Mouse (Mus musculus) megakaryocyte, embryonic 14.5 days (primary cell): ENCODE measurements around the gene Arhgap9.

ENCODE experiments used
- FLI1 ChIP-seq: IDR thresholded peaks from 2 replicates; pipeline ENCODE4 v1.6.1; 2012; ENCODE audit warnings: low read length, inconsistent platforms, mixed read lengths
- GATA1 ChIP-seq: IDR thresholded peaks from 3 replicates; pipeline ENCODE4 v1.6.1; 2012; ENCODE audit warnings: mixed read lengths, low read length, inconsistent platforms, borderline replicate concordance

GRCm38 (mm10) chr10:127352766-127353165, 31.0 kb downstream of the Arhgap9 start:
- TF ChIP-seq GATA1 (no peak), FLI1 (no peak)
